ENCODE assay signal across 8 mouse cellular contexts in genomic region chr7:29126173-29126915, GRCm38 (mm10). TPM values are rescaled to one million over a fixed set of nuclear protein-coding genes. Genes with fewer than 3 reads are reported as not detected.
DNase-seq lines count a peak whose midpoint lies in the region; TF ChIP-seq lines count a peak whose summit lies in the region.

No protein-coding gene starts in this region.

- H3K79me3 ChIP-seq in C2C12 (ENCODE audit: low read depth): no peaks in the 10 kb centered on the region

- no peaks in the 10 kb centered on the region for H3K36me3 ChIP-seq in C2C12 (ENCODE audit: control insufficient read depth, insufficient read depth)

- H3ac ChIP-seq in C2C12 (ENCODE audit: control insufficient read depth, insufficient read length, low read depth): no peak overlapping the region

- H3K27me3 ChIP-seq in C2C12 (ENCODE audit: control insufficient read depth, insufficient read depth, insufficient read length): no peaks in the 10 kb centered on the region

- H3K79me2 ChIP-seq in C2C12 (ENCODE audit: control insufficient read depth, insufficient read depth): no peaks in the 10 kb centered on the region

- no peak overlapping the region for H3K4me3 ChIP-seq in C2C12 (ENCODE audit: insufficient read depth, poor library complexity, severe bottlenecking)

- DNase-seq in gastrocnemius, adult 18-20 months (ENCODE audit: low spot score): peak; percentile 89
- DNase-seq in gastrocnemius, postnatal 4 days (ENCODE audit: low spot score in 2 of 2): no peak
- peak; percentile 58 for DNase-seq in adrenal gland, postnatal 25 days
- peak; percentile 25 to 29 for DNase-seq in frontal cortex, postnatal 36 days (ENCODE audit: low spot score in 2 of 2)
- DNase-seq in kidney, postnatal 36 days: peak; percentile 69 to 86
- peak; percentile 88 for DNase-seq in lung, postnatal 36 days
- peak; percentile 72 to 87 for DNase-seq in spleen, postnatal 4 days (ENCODE audit: low spot score in 2 of 2)

- peak; percentile 36 for TF ChIP-seq CTCF in C2C12 (IDR thresholded peaks at IDR 0.05; ENCODE audit: control insufficient read depth, insufficient read depth, insufficient read length)

TF ChIP-seq in C2C12, 6 proteins besides CTCF, POLR2A, EP300 and RAD21:
- TF ChIP-seq MAX (IDR thresholded peaks at IDR 0.05): no peak
- TF ChIP-seq USF1 (IDR thresholded peaks at IDR 0.05; ENCODE audit: low read depth): peak; percentile 51

RNA-seq across cellular contexts. Expression of gene Ryr1, which starts 1.4 kb away (rescaled TPM):
- 1,000 to 10,000 TPM; 1,704 to 1,734 TPM for total RNA-seq in gastrocnemius, adult 18-20 months (2021)
- total RNA-seq in gastrocnemius, postnatal 4 days (2021): 100 to 1,000 TPM; 420 to 483 TPM
- 1.1 TPM for polyA plus RNA-seq in C2C12 (2012; fragmentation: generic; extraction: Trizol)
- total RNA-seq in adrenal gland, postnatal 25 days (2021): 0.14 and 0.18 TPM in 2 replicates

RNA-seq across cellular contexts. Expression of gene Rasgrp4, which starts 8.3 kb away (rescaled TPM):
- under 1 TPM; 0.52 to 0.62 TPM for total RNA-seq in gastrocnemius, adult 18-20 months (2021)
- total RNA-seq in gastrocnemius, postnatal 4 days (2021): 1 to 10 TPM; 2.3 to 3.0 TPM
- 0.01 TPM for polyA plus RNA-seq in C2C12 (2012; fragmentation: generic; extraction: Trizol)
- total RNA-seq in adrenal gland, postnatal 25 days (2021): 0.90 and 1.7 TPM in 2 replicates

RNA-seq across cellular contexts. Expression of gene Fam98c, which starts 29.7 kb away (rescaled TPM):
- total RNA-seq in gastrocnemius, adult 18-20 months (2021): 1 to 10 TPM; 9.1 to 9.4 TPM
- 10 to 100 TPM; 12.8 to 13.2 TPM for total RNA-seq in gastrocnemius, postnatal 4 days (2021)
- polyA plus RNA-seq in C2C12 (2012; fragmentation: generic; extraction: Trizol): 7.7 TPM
- total RNA-seq in adrenal gland, postnatal 25 days (2021): 14.4 and 15.7 TPM in 2 replicates

RNA-seq across cellular contexts. Expression of gene Ggn, which starts 43.7 kb away (rescaled TPM):
- total RNA-seq in gastrocnemius, adult 18-20 months (2021): under 1 TPM; 0.27 to 0.33 TPM
- under 1 TPM; 0.36 to 0.81 TPM for total RNA-seq in gastrocnemius, postnatal 4 days (2021)
- polyA plus RNA-seq in C2C12 (2012; fragmentation: generic; extraction: Trizol): 0.82 TPM
- total RNA-seq in adrenal gland, postnatal 25 days (2021): 1.3 and 1.4 TPM in 2 replicates

RNA-seq across cellular contexts. Expression of gene Spred3, which starts 43.9 kb away (rescaled TPM):
- 1 to 10 TPM; 1.9 to 3.1 TPM for total RNA-seq in gastrocnemius, adult 18-20 months (2021)
- 1 to 10 TPM; 2.9 to 3.3 TPM for total RNA-seq in gastrocnemius, postnatal 4 days (2021)
- 3.1 TPM for polyA plus RNA-seq in C2C12 (2012; fragmentation: generic; extraction: Trizol)
- total RNA-seq in adrenal gland, postnatal 25 days (2021): 7.4 and 11.0 TPM in 2 replicates

Comparison
In these comparisons a context has a peak if more than half of its experiments do, and no peak if none do; other contexts are left out.
1. DNase-seq: peak in gastrocnemius, adult 18-20 months (single experiment), adrenal gland, postnatal 25 days (single experiment), frontal cortex, postnatal 36 days (2 of 2), kidney, postnatal 36 days (2 of 2), lung, postnatal 36 days (single experiment) and spleen, postnatal 4 days (2 of 2); none in gastrocnemius, postnatal 4 days (0 of 2).
2. RNA of gene Ryr1, which starts 1.4 kb away (total RNA-seq): 1,704 to 1,734 TPM in gastrocnemius, adult 18-20 months and 420 to 483 TPM in gastrocnemius, postnatal 4 days; 0.14 to 0.18 TPM in adrenal gland, postnatal 25 days; every median in the first group is over 100 times any median in the second.